Mouse (Mus musculus): ENCODE data around the gene Necab3.
A peak's percentile ranks its signal among the peaks of the same experiment; 100 is the strongest.

The Necab3 gene

GRCm38 (mm10) chr2:154558264-154559039 lies at the start of gene Necab3:
Gene Necab3 (minus strand): TSS chr2:154558890.
- DNase-seq (ENCODE audit: low read depth, low spot score): peak; percentile 61

GRCm38 (mm10) chr2:154606965-154607364 lies 48.3 kb upstream of the Necab3 start:
- DNase-seq (ENCODE audit: low read depth, low spot score): no peak

- DNase-seq (ENCODE audit: low read depth, low spot score): peak; percentile 74
These were observed 45.5 kb upstream of the Necab3 start for GRCm38 (mm10) chr2:154604156-154604555.

GRCm38 (mm10) chr2:154603638-154604153 lies 45.0 kb upstream of the Necab3 start, which contains the start of gene Pxmp4:
Gene Pxmp4 (minus strand): TSS chr2:154603708.
- peak; percentile 98 for DNase-seq (ENCODE audit: low read depth, low spot score)

- DNase-seq (ENCODE audit: low read depth, low spot score): no peak
These were observed 44.4 kb upstream of the Necab3 start for GRCm38 (mm10) chr2:154603007-154603637.

GRCm38 (mm10) chr2:154601324-154601723 lies 42.6 kb upstream of the Necab3 start:
- DNase-seq (ENCODE audit: low read depth, low spot score): no peak

- no peak for DNase-seq (ENCODE audit: low read depth, low spot score)
These were observed 41.9 kb upstream of the Necab3 start for GRCm38 (mm10) chr2:154600586-154600985.

- no peak for DNase-seq (ENCODE audit: low read depth, low spot score)
These were observed 38.7 kb upstream of the Necab3 start for GRCm38 (mm10) chr2:154597399-154597798.

GRCm38 (mm10) chr2:154595775-154596174 lies 37.1 kb upstream of the Necab3 start:
- DNase-seq (ENCODE audit: low read depth, low spot score): no peak

- DNase-seq (ENCODE audit: low read depth, low spot score): peak; percentile 59
These were observed 34.3 kb upstream of the Necab3 start for GRCm38 (mm10) chr2:154593025-154593424.

- DNase-seq (ENCODE audit: low read depth, low spot score): no peak
These were observed 32.5 kb upstream of the Necab3 start for GRCm38 (mm10) chr2:154591239-154591638.

- no peak for DNase-seq (ENCODE audit: low read depth, low spot score)
These were observed 30.4 kb upstream of the Necab3 start for GRCm38 (mm10) chr2:154589051-154589450.

GRCm38 (mm10) chr2:154586405-154586804 lies 27.7 kb upstream of the Necab3 start:
- no peak for DNase-seq (ENCODE audit: low read depth, low spot score)

- no peak for DNase-seq (ENCODE audit: low read depth, low spot score)
These were observed 26.4 kb upstream of the Necab3 start for GRCm38 (mm10) chr2:154584931-154585601.

GRCm38 (mm10) chr2:154583906-154584872 lies 25.5 kb upstream of the Necab3 start:
- no peak for DNase-seq (ENCODE audit: low read depth, low spot score)

- DNase-seq (ENCODE audit: low read depth, low spot score): no peak
These were observed 22.7 kb upstream of the Necab3 start for GRCm38 (mm10) chr2:154581421-154581820.

GRCm38 (mm10) chr2:154580586-154580985 lies 21.9 kb upstream of the Necab3 start:
- no peak for DNase-seq (ENCODE audit: low read depth, low spot score)

GRCm38 (mm10) chr2:154577744-154578067 lies 19.0 kb upstream of the Necab3 start:
- DNase-seq (ENCODE audit: low read depth, low spot score): no peak

GRCm38 (mm10) chr2:154576876-154577743 lies 18.4 kb upstream of the Necab3 start:
- no peak for DNase-seq (ENCODE audit: low read depth, low spot score)

GRCm38 (mm10) chr2:154574271-154574670 lies 15.6 kb upstream of the Necab3 start:
- no peak for DNase-seq (ENCODE audit: low read depth, low spot score)

Data from CD4-positive helper T cell, adult 2 months (primary cell).